Mouse (Mus musculus) heart, postnatal 0 days (tissue): ENCODE data around the gene Polk. TPM values are rescaled to one million over a fixed set of nuclear protein-coding genes. Genes with fewer than 3 reads are reported as not detected.

Source experiments
- ATAC-seq: fragments of 200-750 bp; cut with Nextera tagmentation; 2 replicates; pipeline ENCODE4 v1.8.0; 2017; ENCODE audit warnings: low read depth, moderate number of reproducible peaks, moderate library complexity; ENCODE audit not compliant: insufficient read depth
- DNase-seq: peaks from one replicate; pipeline ENCODE4 v3.0.0-alpha.2; 2016; ENCODE audit warnings: low spot score
- H3K27ac ChIP-seq: fragments of 300-500 bp; sonication (generic); 2 replicates; pipeline ENCODE4 v1.5.1; 2014; ENCODE audit warnings: low read depth, mild to moderate bottlenecking
- H3K27me3 ChIP-seq: fragments of 300-500 bp; sonication (generic); 2 replicates; pipeline ENCODE4 v1.6.1; 2014; ENCODE audit warnings: low read length, mixed read lengths; ENCODE audit not compliant: control insufficient read depth, insufficient read depth
- H3K36me3 ChIP-seq: fragments of 300-500 bp; sonication (generic); replicated peaks from 2 replicates; pipeline ENCODE4 v1.6.1; 2014; ENCODE audit warnings: low read length, mixed read lengths; ENCODE audit not compliant: control insufficient read depth, insufficient read depth
- H3K4me1 ChIP-seq: fragments of 300-500 bp; sonication (generic); 2 replicates; pipeline ENCODE4 v1.6.1; 2014; ENCODE audit warnings: antibody characterized with exemption; ENCODE audit not compliant: control insufficient read depth, insufficient read depth
- H3K4me2 ChIP-seq: fragments of 300-500 bp; sonication (generic); 2 replicates; pipeline ENCODE4 v1.6.1; 2014; ENCODE audit warnings: low read depth, mild to moderate bottlenecking, low read length, moderate library complexity
- H3K4me3 ChIP-seq: fragments of 300-500 bp; sonication (generic); 2 replicates; pipeline ENCODE4 v1.5.1; 2014; ENCODE audit warnings: low read depth, low read length
- H3K9ac ChIP-seq: fragments of 300-500 bp; sonication (generic); replicated peaks from 2 replicates; pipeline ENCODE4 v1.6.1; 2014; ENCODE audit warnings: low read depth, low read length, mixed read lengths
- H3K9me3 ChIP-seq: fragments of 300-500 bp; sonication (generic); replicated peaks from 2 replicates; pipeline ENCODE4 v1.6.1; 2016; ENCODE audit warnings: low read length; ENCODE audit not compliant: control insufficient read depth
- CTCF ChIP-seq: IDR thresholded peaks from 2 replicates; pipeline ENCODE4 v1.5.1; 2016; ENCODE audit warnings: antibody characterized with exemption, control low read depth, low read depth
- EP300 ChIP-seq: IDR thresholded peaks from 2 replicates; pipeline ENCODE4 v1.6.1; 2016; ENCODE audit warnings: antibody characterized with exemption, low read depth
- WGBS: fragments of 180-500 bp; shearing (Covaris S2); extraction: QIAGEN DNeasy Blood & Tissue Kit; methylation state at CpG from one replicate; pipeline ENCODE4 v1.1.7; 2014; 5-methylcytosine and 5-hydroxymethylcytosine counted together
- polyA plus RNA-seq: library from polyadenylated mRNA; unstranded; fragments of >200 nt; fragmentation: Nextera tagmentation; extraction: Ambion mirVana; gene quantifications from 2 replicates; pipeline ENCODE4 v1.2.1, GENCODE M21; 2015
- total RNA-seq: library from RNA; depleted of rRNA; stranded (reverse); fragments of >200 nt; gene quantifications from 2 replicates; pipeline ENCODE4 v1.2.3, GENCODE M21; 2014; ENCODE audit warnings: low replicate concordance

Polk gene
- total and polyA plus RNA-seq, 2 experiments from 2014 or later = 2.8 to 6.5 TPM

DNA sequence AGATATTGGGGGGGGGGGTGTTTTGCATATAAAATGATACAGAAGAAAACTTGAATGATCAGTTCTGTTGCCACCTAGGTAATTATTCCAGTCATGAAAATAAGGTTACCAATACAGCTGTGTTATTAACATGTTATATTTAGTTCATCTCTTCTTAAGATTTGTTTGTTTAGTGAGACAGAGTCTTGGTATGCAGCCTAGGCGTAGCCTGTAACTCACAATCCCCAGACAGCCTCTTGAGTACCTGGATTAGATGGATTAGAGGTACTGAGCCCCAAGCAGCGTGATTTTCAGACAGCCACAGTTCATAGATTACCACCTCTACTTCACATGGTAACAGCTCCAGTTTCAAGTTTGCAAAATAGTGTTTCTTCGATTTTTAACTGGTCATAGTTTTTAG, 4.3 kb downstream of the Polk start:
- TF ChIP-seq CTCF = no peak
- TF ChIP-seq EP300 = no peak
- Histone ChIP-seq H3K27ac (no peak overlapping the region), H3K9me3 (no peaks in the 10 kb centered on the region), H3K27me3 (no peaks in the 10 kb centered on the region), H3K36me3 (no peaks in the 10 kb centered on the region), H3K9ac (no peak overlapping the region), H3K4me3 (no peak overlapping the region), H3K4me2 (no peak overlapping the region), H3K4me1 (peaks cover 10% of the 10 kb centered on the region)
- 68% methylated on average over 3 of the region's 3 CpGs for whole genome bisulfite sequencing
- DNase-seq (no peak), ATAC-seq (no peak)

DNA sequence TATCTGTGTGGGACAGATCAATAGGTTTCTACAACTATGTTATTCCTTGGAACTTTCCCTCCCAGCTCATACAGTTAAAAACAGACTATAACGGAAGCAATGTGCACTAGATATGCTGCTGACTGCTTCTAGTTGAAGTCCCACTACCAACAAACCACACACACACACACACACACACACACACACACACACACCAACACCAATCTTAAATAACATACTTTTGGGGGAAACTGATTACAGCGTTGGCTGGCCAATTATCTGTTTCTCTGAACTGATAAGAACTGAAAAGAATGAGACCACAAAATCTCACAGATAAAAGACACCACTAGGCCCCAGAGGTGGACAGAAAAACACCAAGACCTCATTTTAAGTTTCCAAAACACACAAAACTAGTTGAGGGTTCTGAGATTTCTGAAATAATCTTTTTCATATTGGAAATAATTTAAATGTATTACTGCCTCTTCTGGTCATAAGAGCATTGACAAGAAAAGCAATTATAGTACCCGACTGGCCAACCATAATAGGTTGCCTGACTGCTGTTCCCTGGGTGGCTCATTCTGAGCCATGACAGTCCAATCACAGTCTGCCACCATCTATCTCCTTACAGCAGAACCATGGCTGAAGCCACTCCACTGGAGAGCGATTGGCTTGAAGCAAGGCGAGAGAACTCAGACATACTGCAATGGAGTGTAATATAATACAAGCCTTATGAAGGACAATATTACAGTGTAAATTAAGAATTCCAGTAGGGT, 5.4 kb downstream of the Polk start:
- no peak for ATAC-seq
- Histone ChIP-seq H3K9me3 (no peaks in the 10 kb centered on the region), H3K4me1 (peaks cover 10% of the 10 kb centered on the region), H3K27ac (no peak overlapping the region), H3K4me2 (no peak overlapping the region), H3K36me3 (no peaks in the 10 kb centered on the region), H3K27me3 (no peaks in the 10 kb centered on the region), H3K9ac (no peak overlapping the region), H3K4me3 (no peak overlapping the region)
- DNase-seq = no peak
- TF ChIP-seq EP300 = no peak
- no peak for TF ChIP-seq CTCF
- WGBS = 59% methylated on average over 5 of the region's 5 CpGs

DNA sequence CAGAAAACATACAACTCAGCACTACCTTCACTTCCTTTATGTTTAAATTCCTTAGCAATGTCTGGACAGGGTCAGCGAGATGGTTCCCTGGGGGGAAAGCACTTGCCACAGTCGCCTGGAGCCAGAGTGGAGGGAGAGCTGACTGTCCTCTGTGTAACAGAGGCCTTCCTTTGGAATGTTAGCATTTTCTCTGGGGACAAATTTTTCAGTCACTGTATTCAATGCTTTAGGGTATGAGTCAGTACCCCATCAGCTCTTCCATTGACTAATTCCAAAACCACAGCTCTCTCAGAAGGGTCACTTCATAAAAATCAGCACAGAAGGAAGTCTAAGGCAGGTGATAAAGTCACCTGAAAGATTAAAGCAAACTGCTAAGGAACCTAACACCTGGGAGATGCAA, 8.6 kb downstream of the Polk start:
- Histone ChIP-seq H3K4me1 (no peaks in the 10 kb centered on the region), H3K27ac (no peak overlapping the region), H3K9me3 (peaks cover 3% of the 10 kb centered on the region; the same call in 1 of the 2 replicates), H3K36me3 (0 out of 2 replicates have a peak, but pooled peaks cover 5% of the 10 kb centered on the region), H3K9ac (no peak overlapping the region), H3K4me2 (no peak overlapping the region), H3K4me3 (no peak overlapping the region), H3K27me3 (no peaks in the 10 kb centered on the region)
- 60% methylated on average over 2 of the region's 2 CpGs for WGBS
- DNase-seq (no peak), ATAC-seq (no peak)
- TF ChIP-seq EP300 (no peak), CTCF (no peak)

DNA sequence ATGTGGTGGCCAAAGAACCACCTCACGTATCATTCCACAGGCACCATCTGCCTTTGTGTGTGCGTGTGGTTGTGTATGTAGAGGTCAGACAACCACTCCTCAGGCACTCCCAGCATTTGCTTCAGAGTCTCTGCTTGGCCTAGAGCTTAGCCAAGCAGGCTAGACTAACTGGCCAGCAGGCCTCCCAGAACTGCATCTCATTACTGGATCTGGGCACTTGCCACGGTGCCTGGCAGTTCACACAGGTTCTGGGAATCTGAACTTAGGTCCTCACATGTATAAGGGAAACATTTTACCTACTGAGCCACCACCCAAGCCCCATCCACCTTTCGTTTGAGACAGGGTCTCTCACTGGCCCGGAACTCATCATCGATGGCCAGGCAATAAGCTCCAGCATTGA, 10.2 kb downstream of the Polk start:
- Histone ChIP-seq H3K4me1 (no peaks in the 10 kb centered on the region), H3K9me3 (peaks cover 3% of the 10 kb centered on the region; the same call in 1 of the 2 replicates), H3K27me3 (no peaks in the 10 kb centered on the region), H3K4me3 (no peak overlapping the region), H3K36me3 (0 out of 2 replicates have a peak, but pooled peaks cover 5% of the 10 kb centered on the region), H3K9ac (no peak overlapping the region), H3K4me2 (no peak overlapping the region), H3K27ac (no peak overlapping the region)
- ATAC-seq (no peak), DNase-seq (no peak)
- TF ChIP-seq EP300 (no peak), CTCF (no peak)
- 84% methylated on average over 6 of the region's 6 CpGs for WGBS

DNA sequence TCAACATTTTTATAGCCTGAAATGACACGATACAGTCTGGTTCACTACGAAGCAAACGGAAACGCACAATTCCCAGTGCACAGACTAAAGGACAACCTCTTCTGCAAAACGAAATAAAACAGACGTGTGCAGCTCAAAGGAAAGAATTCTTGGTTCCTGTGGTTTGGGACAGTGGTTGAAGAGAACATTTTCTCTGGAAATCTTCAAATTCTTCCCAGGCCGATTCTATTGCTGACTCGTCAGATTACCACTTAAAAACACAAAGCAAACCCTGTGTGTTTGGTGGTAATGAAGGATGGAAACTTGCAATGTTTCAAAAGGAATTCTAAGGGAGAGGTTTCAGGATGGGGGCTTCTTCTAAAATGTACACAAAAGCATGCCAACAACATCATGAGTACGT, 12.3 kb downstream of the Polk start:
- H3K36me3 ChIP-seq = 0 out of 2 replicates have a peak, but pooled peaks cover 5% of the 10 kb centered on the region
- no peak overlapping the region for H3K27ac ChIP-seq
- ATAC-seq (no peak), DNase-seq (no peak)
- WGBS = 91% methylated on average over 9 of the region's 9 CpGs
- H3K4me3 ChIP-seq = no peak overlapping the region
- TF ChIP-seq CTCF (no peak), EP300 (no peak)
- no peaks in the 10 kb centered on the region for H3K27me3 ChIP-seq
- no peaks in the 10 kb centered on the region for H3K4me1 ChIP-seq
- H3K4me2 ChIP-seq = no peak overlapping the region
- peaks cover 3% of the 10 kb centered on the region; the same call in 1 of the 2 replicates for H3K9me3 ChIP-seq
- no peak overlapping the region for H3K9ac ChIP-seq
